Mouse (Mus musculus): ENCODE results near the gene Uqcc3.

- no peak for TF ChIP-seq GATA1 (IDR thresholded peaks at IDR 0.05; ENCODE audit: borderline replicate concordance, low read length)
- TF ChIP-seq FLI1 (IDR thresholded peaks at IDR 0.05; ENCODE audit: low read length), result no peak
Observed at GRCm38 (mm10) chr19:8831262-8831661, 49.5 kb downstream of the Uqcc3 start.
